Mouse (Mus musculus) stomach, embryonic 15.5 days (tissue): Measurements from ENCODE around the gene Cfap54. TPM values are rescaled to one million over a fixed set of nuclear protein-coding genes. Genes with fewer than 3 reads are reported as not detected.

ENCODE experiments used
- ATAC-seq: fragments of 200-750 bp; cut with Nextera tagmentation; 2 replicates; pipeline ENCODE4 v1.8.0; 2017; ENCODE audit warnings: low read depth, moderate number of reproducible peaks, moderate TSS enrichment; ENCODE audit not compliant: insufficient read depth, low FRiP score
- H3K27ac ChIP-seq: fragments of 300-500 bp; sonication (generic); 2 replicates; pipeline ENCODE4 v1.5.1; 2015; ENCODE audit warnings: mild to moderate bottlenecking, inconsistent platforms
- H3K27me3 ChIP-seq: fragments of 300-500 bp; sonication (generic); replicated peaks from 2 replicates; pipeline ENCODE4 v1.6.1; 2015; ENCODE audit warnings: inconsistent platforms
- H3K36me3 ChIP-seq: fragments of 300-500 bp; sonication (generic); 2 replicates; pipeline ENCODE4 v1.6.1; 2015; ENCODE audit warnings: inconsistent platforms
- H3K4me1 ChIP-seq: fragments of 300-500 bp; sonication (generic); 2 replicates; pipeline ENCODE4 v1.6.1; 2015; ENCODE audit warnings: inconsistent platforms
- H3K4me2 ChIP-seq: fragments of 300-500 bp; sonication (generic); 2 replicates; pipeline ENCODE4 v1.6.1; 2015; ENCODE audit warnings: mild to moderate bottlenecking, inconsistent platforms
- H3K4me3 ChIP-seq: fragments of 300-500 bp; sonication (generic); replicated peaks from 2 replicates; pipeline ENCODE4 v1.5.1; 2015; ENCODE audit warnings: inconsistent platforms
- H3K9ac ChIP-seq: fragments of 300-500 bp; sonication (generic); 2 replicates; pipeline ENCODE4 v1.6.1; 2015; ENCODE audit warnings: inconsistent platforms
- H3K9me3 ChIP-seq: fragments of 300-500 bp; sonication (generic); 2 replicates; pipeline ENCODE4 v1.6.1; 2016; ENCODE audit warnings: inconsistent platforms
- WGBS: fragments of 180-500 bp; shearing (Covaris S2); methylation state at CpG from one replicate; pipeline ENCODE4 v1.1.7; 2015; 5-methylcytosine and 5-hydroxymethylcytosine counted together
- polyA plus RNA-seq: library from polyadenylated mRNA; unstranded; fragments of >200 nt; fragmentation: Nextera tagmentation; extraction: Ambion mirVana; gene quantifications from 2 replicates; pipeline ENCODE4 v1.2.1, GENCODE M21; 2015

Gene Cfap54
- polyA plus RNA-seq, 1 experiment from 2014 or later: 0.26 TPM

DNA sequence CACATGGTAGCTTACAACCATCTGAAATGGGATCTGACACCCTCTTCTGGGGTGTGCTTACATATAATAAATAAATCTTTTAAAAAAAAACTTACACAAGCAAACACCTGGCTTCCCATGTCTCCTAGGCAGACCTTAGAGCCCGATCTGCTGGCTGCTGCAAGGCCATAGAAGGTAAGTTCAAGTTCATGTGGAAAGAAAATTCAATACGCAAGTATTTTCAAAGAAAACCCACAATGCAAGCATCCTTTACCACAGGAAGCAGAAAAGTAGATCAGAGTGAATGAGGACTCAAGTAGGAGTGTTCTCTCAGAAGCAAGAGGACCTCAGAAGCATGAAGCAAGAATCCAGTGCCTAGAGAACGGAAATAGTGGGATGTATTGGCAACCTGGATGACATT lies 39.6 kb downstream of the Cfap54 start:
- H3K27me3 ChIP-seq: no peaks in the 10 kb centered on the region
- ATAC-seq: no peak
- 86% methylated on average over 3 of the region's 3 CpGs for WGBS
- no peaks in the 10 kb centered on the region for H3K4me1 ChIP-seq
- no peak overlapping the region for H3K27ac ChIP-seq
- H3K9ac ChIP-seq: no peak overlapping the region
- no peak overlapping the region for H3K4me3 ChIP-seq
- no peaks in the 10 kb centered on the region for H3K36me3 ChIP-seq
- H3K4me2 ChIP-seq: no peak overlapping the region
- H3K9me3 ChIP-seq: no peaks in the 10 kb centered on the region

DNA sequence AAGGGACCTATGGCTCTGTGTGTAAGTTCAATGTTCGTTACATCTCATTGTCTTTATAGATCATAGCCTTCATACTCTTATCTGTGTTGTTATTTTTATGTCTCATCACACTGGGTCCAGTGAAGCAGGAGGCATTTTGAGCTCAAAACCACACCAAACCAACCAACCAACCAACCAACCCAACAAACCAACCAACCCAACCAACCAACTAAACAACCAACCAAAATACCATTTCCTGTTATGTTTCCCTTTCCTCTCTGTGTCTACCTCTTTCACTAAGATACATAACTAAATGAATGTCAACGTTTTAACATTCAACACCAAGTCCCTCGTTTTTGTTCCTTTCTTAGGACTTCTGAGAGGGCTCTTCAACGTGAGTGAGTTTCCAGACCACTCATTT lies 40.0 kb downstream of the Cfap54 start:
- Histone ChIP-seq H3K4me3 (no peak overlapping the region), H3K36me3 (no peaks in the 10 kb centered on the region), H3K27ac (no peak overlapping the region), H3K4me1 (no peaks in the 10 kb centered on the region), H3K27me3 (no peaks in the 10 kb centered on the region), H3K9ac (no peak overlapping the region), H3K9me3 (no peaks in the 10 kb centered on the region), H3K4me2 (no peak overlapping the region)
- no peak for ATAC-seq
- WGBS: 69% methylated on average over 4 of the region's 4 CpGs

DNA sequence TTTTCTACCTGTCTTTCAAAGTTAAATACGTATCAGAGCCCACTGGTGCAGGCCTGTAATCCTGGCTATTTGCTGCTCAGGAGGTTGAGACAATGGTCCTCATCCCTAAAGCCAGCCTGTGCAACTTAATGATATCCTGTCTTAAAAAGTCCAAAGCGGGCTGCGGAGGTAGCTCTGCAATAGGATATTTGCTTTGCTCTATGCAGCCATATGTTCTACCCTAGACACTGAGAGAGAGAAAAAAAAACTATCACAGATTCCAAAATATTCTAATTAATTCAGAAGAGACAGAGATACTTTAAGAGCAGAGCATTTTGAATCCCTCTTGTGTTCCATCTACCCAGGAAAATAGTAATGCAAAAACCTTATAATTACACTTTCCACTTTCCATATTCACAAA lies 44.9 kb downstream of the Cfap54 start:
- H3K4me2 ChIP-seq: no peak overlapping the region
- WGBS: 85% methylated on average over 3 of the region's 3 CpGs
- H3K9me3 ChIP-seq: no peaks in the 10 kb centered on the region
- H3K27me3 ChIP-seq: no peaks in the 10 kb centered on the region
- no peaks in the 10 kb centered on the region for H3K4me1 ChIP-seq
- ATAC-seq: no peak
- no peak overlapping the region for H3K27ac ChIP-seq
- H3K4me3 ChIP-seq: no peak overlapping the region
- no peaks in the 10 kb centered on the region for H3K36me3 ChIP-seq
- no peak overlapping the region for H3K9ac ChIP-seq

DNA sequence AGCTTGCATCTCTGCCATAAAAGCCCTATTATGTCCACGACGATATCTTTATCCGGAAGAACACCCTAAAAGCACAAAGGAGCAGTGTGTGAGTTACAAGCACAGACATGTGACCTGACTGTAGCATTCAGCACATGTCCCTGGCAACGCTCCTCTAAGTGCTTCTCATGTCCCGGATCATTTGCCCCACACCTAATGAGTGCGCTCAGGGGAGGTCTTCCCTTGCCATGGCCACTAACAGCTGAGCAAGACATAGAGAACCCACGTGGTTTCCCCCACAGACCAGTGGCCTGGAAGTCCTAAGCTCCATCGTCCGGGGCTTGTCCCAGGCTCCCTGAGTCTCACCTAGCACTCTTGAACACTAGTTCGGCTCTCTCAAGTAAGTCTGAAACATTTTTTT lies 45.9 kb downstream of the Cfap54 start:
- Histone ChIP-seq H3K9ac (no peak overlapping the region), H3K4me2 (no peak overlapping the region), H3K36me3 (no peaks in the 10 kb centered on the region), H3K4me3 (no peak overlapping the region), H3K9me3 (no peaks in the 10 kb centered on the region), H3K4me1 (no peaks in the 10 kb centered on the region), H3K27ac (no peak overlapping the region), H3K27me3 (no peaks in the 10 kb centered on the region)
- 68% methylated on average over 10 of the region's 10 CpGs for WGBS
- ATAC-seq: no peak

DNA sequence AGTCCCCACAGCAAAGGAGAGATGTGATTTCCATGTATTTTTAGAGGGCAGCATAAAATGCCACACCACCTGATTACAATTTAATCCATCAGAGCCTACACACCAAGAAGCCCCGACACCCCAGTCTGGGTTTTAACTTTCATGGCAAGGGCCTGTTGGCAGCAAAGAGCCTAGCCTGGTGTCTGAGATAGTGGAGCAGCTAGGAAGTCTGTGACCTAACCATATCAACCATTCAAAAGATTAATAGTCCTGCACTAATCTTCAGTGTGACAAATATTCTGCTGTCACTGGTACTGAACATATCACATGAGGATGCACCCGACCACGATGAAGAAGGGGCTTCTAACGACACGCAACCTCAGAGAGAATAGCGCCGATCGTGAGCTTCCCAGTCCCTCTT lies 58.1 kb downstream of the Cfap54 start:
- Histone ChIP-seq H3K36me3 (no peaks in the 10 kb centered on the region), H3K4me1 (no peaks in the 10 kb centered on the region), H3K4me2 (no peak overlapping the region), H3K4me3 (no peak overlapping the region), H3K27ac (no peak overlapping the region), H3K9me3 (no peaks in the 10 kb centered on the region), H3K9ac (no peak overlapping the region), H3K27me3 (no peaks in the 10 kb centered on the region)
- no peak for ATAC-seq
- 81% methylated on average over 8 of the region's 8 CpGs for WGBS

DNA sequence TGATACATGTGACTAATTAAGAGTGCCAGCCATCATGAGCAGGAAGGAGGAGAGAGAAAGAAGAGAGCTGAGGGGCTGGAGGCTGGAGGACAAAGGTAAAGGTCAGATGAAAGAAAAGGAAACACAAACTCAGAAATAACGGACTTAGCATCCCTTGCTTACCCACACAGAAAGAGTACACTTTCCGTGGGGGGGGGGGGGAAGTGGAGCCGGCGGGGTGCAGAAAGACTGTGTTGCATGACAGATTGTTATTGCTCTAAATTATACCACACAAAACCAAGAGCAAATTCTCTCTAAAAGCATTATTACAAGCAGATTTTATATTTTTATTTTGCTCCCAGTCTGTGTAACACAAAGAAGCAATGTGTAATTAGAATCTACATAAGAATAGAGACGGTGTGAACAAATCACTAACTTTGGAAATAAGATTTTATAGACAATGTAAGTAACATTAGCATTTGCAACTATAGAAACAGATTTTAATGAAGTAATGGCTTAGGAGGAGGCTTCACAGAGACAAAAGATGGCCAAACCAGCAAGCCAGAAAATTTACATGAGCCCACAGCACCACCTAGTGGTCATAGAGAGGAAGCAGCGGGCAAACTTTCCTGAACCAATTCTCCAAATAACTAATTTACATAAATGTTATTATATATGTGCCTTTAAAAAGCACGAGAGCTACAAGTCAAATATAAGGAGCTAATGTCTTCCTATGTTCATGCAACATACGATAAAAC lies 67.2 kb downstream of the Cfap54 start:
- no peaks in the 10 kb centered on the region for H3K36me3 ChIP-seq
- H3K9ac ChIP-seq: no peak overlapping the region
- no peaks in the 10 kb centered on the region for H3K9me3 ChIP-seq
- 49% methylated on average over 8 of the region's 8 CpGs for WGBS
- H3K4me3 ChIP-seq: no peak overlapping the region
- no peak overlapping the region for H3K27ac ChIP-seq
- no peaks in the 10 kb centered on the region for H3K27me3 ChIP-seq
- H3K4me1 ChIP-seq: no peaks in the 10 kb centered on the region
- no peak overlapping the region for H3K4me2 ChIP-seq
- no peak for ATAC-seq

DNA sequence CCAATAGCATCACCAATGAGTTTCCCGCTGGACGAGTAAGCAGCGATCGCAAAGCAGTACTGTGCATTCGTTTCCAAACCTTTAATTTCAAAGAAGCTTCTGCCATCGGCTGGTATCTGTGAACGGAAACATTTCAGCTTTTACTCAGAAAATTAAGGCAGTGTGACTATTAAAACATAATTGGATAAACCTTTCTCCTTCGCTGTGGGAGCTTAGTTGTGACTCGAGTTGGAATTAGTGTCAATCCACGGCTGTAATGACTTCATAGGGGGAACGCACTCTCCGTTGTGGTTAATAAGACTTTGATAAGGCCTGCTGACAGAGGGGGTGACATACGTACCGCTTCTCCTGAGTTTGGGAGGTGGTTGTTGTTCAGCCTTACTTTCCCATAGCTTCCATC lies 70.3 kb downstream of the Cfap54 start:
- Histone ChIP-seq H3K27me3 (no peaks in the 10 kb centered on the region), H3K9me3 (no peaks in the 10 kb centered on the region), H3K4me3 (no peak overlapping the region), H3K4me2 (no peak overlapping the region), H3K9ac (no peak overlapping the region), H3K27ac (no peak overlapping the region), H3K4me1 (no peaks in the 10 kb centered on the region), H3K36me3 (no peaks in the 10 kb centered on the region)
- WGBS: 89% methylated on average over 14 of the region's 14 CpGs
- no peak for ATAC-seq

DNA sequence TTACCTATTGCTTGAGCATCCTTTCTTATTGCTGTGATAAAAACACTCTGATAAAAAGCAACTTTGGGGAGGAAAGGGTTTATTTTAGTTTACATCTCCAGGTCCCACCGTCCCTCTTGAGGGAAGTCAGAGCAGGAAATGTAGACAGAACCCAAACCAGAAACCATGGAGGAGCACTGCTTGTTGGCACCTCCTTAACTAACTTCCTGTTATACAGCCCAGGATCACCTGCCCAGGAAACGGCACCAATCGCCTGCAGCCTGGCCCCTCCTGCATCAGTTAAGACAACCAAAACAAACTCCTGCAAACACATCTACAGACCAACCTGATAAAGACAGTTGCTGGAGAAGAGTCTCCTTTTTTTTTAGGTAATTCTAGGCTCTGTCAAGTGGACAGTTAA lies 74.4 kb downstream of the Cfap54 start:
- WGBS: 38% methylated on average over 3 of the region's 3 CpGs
- no peak for ATAC-seq
- H3K9ac ChIP-seq: no peak overlapping the region
- no peak overlapping the region for H3K4me2 ChIP-seq
- no peak overlapping the region for H3K27ac ChIP-seq
- H3K9me3 ChIP-seq: no peaks in the 10 kb centered on the region
- H3K36me3 ChIP-seq: no peaks in the 10 kb centered on the region
- H3K27me3 ChIP-seq: no peaks in the 10 kb centered on the region
- no peak overlapping the region for H3K4me3 ChIP-seq
- H3K4me1 ChIP-seq: no peaks in the 10 kb centered on the region

DNA sequence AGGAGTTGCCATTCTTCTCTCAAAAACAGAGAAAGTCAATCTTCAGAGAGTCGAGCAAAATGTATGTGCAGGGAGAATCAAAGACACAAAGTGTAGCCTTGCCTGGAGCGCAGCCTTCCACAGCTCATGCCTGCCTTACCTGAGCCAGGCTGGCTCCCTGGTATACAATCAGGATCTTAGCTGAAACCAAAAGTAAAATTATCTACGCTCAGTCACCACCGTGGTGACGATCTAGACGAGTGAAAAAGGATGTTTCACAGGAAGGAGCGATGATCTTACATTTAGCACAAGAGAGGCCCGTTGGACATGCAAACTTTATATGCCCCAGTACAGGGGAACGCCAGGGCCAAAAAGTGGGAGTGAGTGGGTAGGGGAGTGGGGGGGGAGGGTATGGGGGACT lies 75.0 kb downstream of the Cfap54 start:
- WGBS: 82% methylated on average over 9 of the region's 9 CpGs
- no peak overlapping the region for H3K27ac ChIP-seq
- no peak overlapping the region for H3K4me3 ChIP-seq
- no peaks in the 10 kb centered on the region for H3K4me1 ChIP-seq
- no peak overlapping the region for H3K4me2 ChIP-seq
- no peak overlapping the region for H3K9ac ChIP-seq
- no peak for ATAC-seq
- H3K9me3 ChIP-seq: no peaks in the 10 kb centered on the region
- H3K27me3 ChIP-seq: no peaks in the 10 kb centered on the region
- no peaks in the 10 kb centered on the region for H3K36me3 ChIP-seq

DNA sequence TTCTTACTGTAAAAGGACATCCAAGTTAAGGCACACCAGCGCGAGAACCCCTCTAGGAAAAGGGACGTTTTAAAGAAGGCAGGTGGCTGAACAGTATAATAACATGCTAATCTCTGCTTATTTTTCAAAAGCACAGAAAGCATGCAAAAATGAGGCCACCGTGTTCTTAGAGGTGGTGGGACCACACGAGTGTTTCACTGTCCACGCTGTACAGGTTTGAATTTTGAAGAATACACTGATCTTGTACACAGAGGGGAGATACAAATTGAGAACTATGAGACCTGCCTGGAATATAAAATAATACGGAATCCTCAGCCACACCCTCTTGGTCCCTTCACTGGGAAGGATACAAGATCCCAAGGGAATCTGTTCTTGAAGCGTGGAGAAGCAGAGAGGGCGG lies 82.9 kb downstream of the Cfap54 start:
- ATAC-seq: no peak
- H3K27ac ChIP-seq: no peak overlapping the region

DNA sequence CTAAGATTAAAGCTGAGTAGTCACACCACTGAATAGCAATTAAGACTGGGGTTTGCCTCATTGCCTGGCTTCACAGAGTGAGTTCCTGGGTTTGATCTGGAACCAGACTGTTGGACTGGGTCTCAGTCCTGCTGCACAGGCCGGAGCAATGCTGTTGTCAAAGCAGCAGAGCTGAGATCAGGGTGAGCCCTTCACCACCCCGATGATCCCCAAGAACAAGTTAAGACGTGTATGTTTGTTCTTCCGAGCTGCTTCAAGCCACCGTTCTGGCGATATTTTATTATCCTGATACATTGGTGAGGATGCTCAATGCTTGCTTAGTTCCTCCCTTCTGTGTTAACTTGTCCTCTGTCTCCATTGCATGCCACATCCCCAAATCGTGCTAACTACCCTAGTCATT lies 86.2 kb downstream of the Cfap54 start:
- Histone ChIP-seq H3K27me3 (no peaks in the 10 kb centered on the region), H3K4me3 (no peak overlapping the region), H3K36me3 (no peaks in the 10 kb centered on the region), H3K27ac (no peak overlapping the region), H3K9ac (no peak overlapping the region), H3K4me2 (no peak overlapping the region), H3K9me3 (no peaks in the 10 kb centered on the region), H3K4me1 (no peaks in the 10 kb centered on the region)
- WGBS: 84% methylated on average over 7 of the region's 7 CpGs
- ATAC-seq: no peak

More for the DNA sequence above, 82.9 kb downstream of the Cfap54 start:
- Histone ChIP-seq H3K4me3 (no peak overlapping the region), H3K36me3 (no peaks in the 10 kb centered on the region), H3K4me1 (no peaks in the 10 kb centered on the region), H3K4me2 (no peak overlapping the region), H3K27me3 (no peaks in the 10 kb centered on the region), H3K9me3 (no peaks in the 10 kb centered on the region), H3K9ac (no peak overlapping the region)
- 82% methylated on average over 9 of the region's 9 CpGs for WGBS

DNA sequence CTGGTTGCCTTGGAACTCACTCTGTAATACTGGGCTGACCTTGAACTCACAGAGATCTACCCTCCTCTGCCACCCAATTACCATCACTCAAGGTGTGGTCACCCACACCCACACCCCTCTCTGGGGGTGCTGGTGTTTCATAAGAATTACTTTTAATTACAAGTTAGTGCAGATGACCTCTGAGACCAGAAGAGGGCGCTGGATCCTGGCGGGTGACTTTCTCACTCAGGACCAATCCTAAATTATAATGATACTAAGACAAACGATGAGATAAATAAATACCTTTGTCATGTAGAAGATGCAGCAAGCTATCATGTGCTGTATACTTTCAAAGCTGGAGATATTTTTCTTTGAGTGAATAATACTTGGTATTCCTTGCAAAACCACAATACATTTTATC lies 87.1 kb downstream of the Cfap54 start:
- H3K4me1 ChIP-seq: no peaks in the 10 kb centered on the region
- H3K9ac ChIP-seq: no peak overlapping the region
- no peaks in the 10 kb centered on the region for H3K27me3 ChIP-seq
- H3K4me2 ChIP-seq: no peak overlapping the region
- 57% methylated on average over 3 of the region's 3 CpGs for WGBS
- no peaks in the 10 kb centered on the region for H3K36me3 ChIP-seq
- H3K27ac ChIP-seq: no peak overlapping the region
- H3K4me3 ChIP-seq: no peak overlapping the region
- no peak for ATAC-seq
- H3K9me3 ChIP-seq: no peaks in the 10 kb centered on the region

DNA sequence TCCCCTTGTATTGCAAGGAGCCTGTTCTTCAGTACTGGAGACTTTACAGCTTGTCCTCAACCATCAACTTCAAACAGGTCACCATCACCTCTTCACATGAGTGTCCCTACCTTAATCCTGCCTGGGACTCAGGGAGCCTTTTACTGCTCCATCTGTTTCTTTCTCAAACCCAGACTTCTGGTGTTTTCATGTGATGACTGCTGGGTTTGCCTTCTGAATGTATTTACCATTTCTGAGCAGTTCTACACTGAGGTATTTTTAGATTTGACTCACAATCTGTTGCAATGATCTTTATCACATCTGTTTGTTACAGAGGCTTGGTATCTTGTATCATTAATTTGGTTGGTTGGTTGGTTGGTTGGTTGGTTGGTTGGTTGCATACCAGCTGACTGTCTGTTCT lies 88.9 kb downstream of the Cfap54 start:
- Histone ChIP-seq H3K27me3 (no peaks in the 10 kb centered on the region), H3K36me3 (no peaks in the 10 kb centered on the region), H3K27ac (no peak overlapping the region), H3K4me2 (no peak overlapping the region), H3K4me3 (no peak overlapping the region), H3K9me3 (no peaks in the 10 kb centered on the region), H3K4me1 (no peaks in the 10 kb centered on the region), H3K9ac (no peak overlapping the region)
- no peak for ATAC-seq
